Mouse (Mus musculus): ENCODE data around the gene Ino80d.

Ino80d gene

DNA sequence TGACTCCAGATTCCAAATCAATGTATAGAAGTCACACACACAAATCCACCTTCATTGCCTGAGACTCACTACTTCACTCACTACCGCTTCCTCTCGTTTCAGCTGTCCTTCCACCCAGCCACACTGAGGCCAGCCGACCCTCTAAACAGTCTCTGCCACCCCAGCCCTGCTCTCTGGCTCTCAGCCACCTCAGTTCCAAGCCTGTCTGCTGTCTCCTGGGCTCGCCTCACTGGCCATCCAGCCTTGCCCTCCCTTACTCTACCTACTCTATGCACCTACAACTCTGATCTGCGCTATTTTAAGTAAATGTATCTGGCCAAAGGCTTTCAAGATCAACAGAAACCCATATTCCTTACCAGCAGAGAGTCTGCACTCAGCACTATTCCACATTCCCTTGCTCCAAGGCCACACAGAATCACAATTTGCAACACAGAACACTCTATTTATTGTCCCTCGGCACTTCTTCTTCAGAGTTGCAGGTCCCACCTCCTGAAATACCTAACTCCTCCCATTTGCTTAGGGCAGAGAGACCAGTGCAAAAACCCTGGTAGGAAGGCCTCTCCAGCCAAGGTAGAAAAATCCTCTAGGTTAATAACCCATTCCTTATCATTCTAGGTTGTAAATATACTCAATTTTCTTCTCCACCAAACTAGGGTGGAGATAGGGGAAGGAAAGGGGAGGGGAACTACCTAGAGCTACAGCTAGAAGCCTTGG, 6.7 kb downstream of the Ino80d start:
- DNase-seq (ENCODE audit: low read depth, low spot score), result no peak

GRCm38 (mm10) chr1:63102758-63103451, 11.6 kb downstream of the Ino80d start:
- no peak for DNase-seq (ENCODE audit: low read depth, low spot score)

DNA sequence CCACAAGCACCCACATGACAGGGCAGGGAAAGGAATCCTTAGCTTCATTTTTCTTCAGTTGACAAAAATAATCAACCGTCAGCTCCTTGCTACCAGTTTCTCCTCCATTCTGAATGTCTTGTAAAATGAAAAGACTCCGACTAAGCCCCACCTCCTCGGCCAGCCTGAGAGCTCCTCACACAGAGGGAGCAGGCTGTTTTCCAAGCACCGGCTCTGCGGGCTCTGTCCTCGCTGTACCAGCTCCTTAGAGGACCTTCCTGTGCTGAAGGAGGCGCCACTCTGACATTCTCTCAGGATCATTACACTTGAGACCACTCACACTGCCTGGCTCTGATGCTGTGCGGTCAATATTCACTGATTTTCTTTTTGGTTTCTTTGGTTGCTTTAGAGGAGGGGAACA, 14.3 kb downstream of the Ino80d start:
- no peak for DNase-seq (ENCODE audit: low read depth, low spot score)

DNA sequence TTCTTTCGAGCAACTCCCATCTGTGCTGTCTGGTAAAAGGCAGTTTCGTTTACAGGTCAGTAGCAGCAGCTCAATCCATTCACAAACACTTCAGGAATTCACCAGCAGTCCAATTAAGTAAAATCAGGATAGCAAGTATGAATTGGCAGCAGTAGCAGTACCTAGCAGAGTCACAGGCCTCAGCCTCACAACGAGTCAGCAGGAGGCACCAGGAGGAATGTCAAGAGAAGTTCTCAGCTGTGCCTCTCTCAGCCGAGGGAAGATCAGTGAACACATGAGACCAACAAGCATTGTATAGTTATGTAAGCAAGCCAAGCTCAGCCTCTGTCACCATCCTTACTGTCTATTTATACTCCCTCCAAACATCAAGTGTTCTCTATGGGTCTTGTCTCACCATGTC, 15.6 kb downstream of the Ino80d start:
- no peak for DNase-seq (ENCODE audit: low read depth, low spot score)

DNA sequence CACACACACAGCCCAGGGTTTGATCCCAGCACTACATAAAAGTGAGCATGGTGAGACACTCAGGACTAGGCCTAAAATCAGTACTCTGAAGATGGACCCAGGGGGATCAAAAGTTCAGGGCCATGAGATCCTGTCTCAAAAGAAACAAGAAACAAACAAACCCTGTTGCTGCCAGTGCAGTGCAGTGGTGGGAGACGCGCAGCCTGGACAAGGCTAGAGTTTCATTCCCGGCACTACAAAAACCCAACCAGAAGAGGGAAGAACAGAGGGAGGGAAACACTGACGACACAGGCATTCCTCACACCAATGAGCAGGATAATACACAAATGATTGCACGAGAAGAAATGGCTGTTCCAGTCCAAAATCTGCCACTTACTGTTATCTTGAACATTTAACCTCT, 18.4 kb downstream of the Ino80d start:
- no peak for DNase-seq (ENCODE audit: low read depth, low spot score)

DNA sequence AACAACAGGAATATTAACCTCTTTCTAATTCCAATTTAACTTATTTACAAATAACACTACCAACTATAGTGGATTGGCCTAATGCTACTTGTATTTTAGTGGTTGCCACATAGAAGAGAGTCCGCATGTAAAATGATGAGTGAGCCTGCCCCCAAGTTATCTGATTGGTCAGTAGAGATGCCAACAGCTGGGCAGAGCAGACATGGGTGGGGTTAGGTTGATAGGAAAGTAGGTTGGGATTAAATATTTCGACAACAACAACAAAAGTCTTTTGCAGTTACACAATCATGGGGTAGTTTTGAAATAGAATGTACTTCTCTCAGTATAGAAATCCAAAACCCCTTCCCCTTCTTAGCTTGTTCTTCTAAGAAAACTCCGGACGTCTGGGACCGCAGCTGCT, 24.7 kb downstream of the Ino80d start:
- DNase-seq (ENCODE audit: low read depth, low spot score), result no peak

- no peak for DNase-seq (ENCODE audit: low read depth, low spot score)
These were observed 25.9 kb downstream of the Ino80d start for GRCm38 (mm10) chr1:63088614-63089013.

- DNase-seq (ENCODE audit: low read depth, low spot score), result no peak
These were observed 34.2 kb downstream of the Ino80d start for GRCm38 (mm10) chr1:63080277-63080676.

GRCm38 (mm10) chr1:63076383-63076782, 38.1 kb downstream of the Ino80d start:
- DNase-seq (ENCODE audit: low read depth, low spot score), result no peak

- no peak for DNase-seq (ENCODE audit: low read depth, low spot score)
These were observed 43.1 kb downstream of the Ino80d start for GRCm38 (mm10) chr1:63071379-63071778.

GRCm38 (mm10) chr1:63058361-63058760, 56.1 kb downstream of the Ino80d start:
- DNase-seq (ENCODE audit: low read depth, low spot score), result no peak

DNA sequence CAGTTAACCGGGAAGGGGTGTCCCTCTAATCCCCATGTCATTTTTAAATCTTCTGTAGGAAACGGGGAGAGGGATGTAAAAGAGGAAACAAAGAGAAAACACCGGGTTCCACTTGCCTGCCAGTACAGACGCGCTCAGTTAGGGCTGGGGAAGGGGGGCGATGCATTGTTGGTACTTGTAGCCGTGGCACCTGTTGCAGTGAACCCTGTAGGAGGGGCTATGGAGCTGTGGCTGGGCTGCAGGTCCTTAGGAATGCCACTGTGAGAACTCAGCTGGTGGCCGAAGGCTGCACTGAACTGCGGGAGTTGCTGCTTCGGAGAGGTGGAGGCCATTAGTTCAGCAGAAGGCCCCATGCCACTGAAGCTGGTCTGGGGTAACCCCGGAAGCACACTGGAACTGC, 56.6 kb downstream of the Ino80d start:
- no peak for DNase-seq (ENCODE audit: low read depth, low spot score)

DNA sequence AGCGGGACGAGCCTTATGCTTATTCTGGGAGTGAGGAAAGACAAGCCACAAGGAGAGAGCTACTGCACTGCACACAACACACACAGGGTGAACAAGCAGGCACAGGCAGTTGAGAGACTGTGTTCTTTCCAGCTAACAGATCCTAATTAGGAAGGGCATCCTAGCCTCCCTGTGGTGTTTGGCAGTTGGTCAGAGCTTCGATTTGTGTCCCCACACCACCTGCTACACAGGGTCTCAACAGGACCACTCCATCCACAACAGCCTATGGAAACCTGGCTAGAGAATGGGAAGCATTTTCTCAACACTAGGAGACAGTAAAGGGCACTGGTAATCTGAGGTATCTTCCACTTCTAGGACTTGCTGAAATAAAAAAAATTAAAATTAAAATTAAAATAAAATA, 57.1 kb downstream of the Ino80d start:
- DNase-seq (ENCODE audit: low read depth, low spot score), result no peak

GRCm38 (mm10) chr1:63055386-63055785, 59.1 kb downstream of the Ino80d start:
- no peak for DNase-seq (ENCODE audit: low read depth, low spot score)

GRCm38 (mm10) chr1:63050866-63051265, 63.6 kb downstream of the Ino80d start:
- no peak for DNase-seq (ENCODE audit: low read depth, low spot score)

- DNase-seq (ENCODE audit: low read depth, low spot score), result no peak
These were observed 64.5 kb downstream of the Ino80d start for GRCm38 (mm10) chr1:63049977-63050376.

GRCm38 (mm10) chr1:63047983-63048382, 66.5 kb downstream of the Ino80d start:
- DNase-seq (ENCODE audit: low read depth, low spot score), result no peak

GRCm38 (mm10) chr1:63032929-63033328, 81.5 kb downstream of the Ino80d start:
- DNase-seq (ENCODE audit: low read depth, low spot score), result no peak

GRCm38 (mm10) chr1:63019916-63020315, 94.6 kb downstream of the Ino80d start:
- DNase-seq (ENCODE audit: low read depth, low spot score), result no peak

DNA sequence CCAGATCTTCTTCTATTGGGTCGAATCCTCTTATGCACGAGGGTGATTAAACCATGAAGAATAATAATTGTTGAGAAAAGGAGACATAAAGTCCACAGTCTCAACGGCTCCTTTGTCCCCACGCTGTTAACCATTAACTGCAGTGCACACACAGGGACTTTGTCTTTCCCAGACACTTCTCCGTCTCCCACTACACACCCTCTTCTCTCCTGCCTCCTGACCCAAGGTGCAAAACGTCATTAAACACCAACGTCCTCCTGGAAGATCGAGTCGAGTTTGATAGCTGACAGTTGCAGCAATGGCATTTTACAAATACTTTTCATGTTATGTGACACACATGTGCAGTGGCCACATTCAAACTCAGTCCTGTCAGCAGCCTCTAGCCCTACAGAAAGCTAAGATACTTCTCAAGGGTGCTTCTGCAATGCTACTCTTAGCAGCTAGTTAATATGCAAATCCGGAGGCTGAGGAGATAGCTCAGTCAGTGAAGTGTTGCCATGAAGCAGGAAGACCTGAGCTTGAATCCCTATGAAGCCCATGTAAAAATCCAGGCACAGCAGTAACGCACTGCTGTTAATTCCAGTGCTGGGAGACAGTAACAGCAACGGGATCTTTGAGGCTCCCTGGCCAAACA, 109.3 kb downstream of the Ino80d start:
- DNase-seq (ENCODE audit: low read depth, low spot score), result no peak

GRCm38 (mm10) chr1:63001874-63002273, 112.6 kb downstream of the Ino80d start:
- no peak for DNase-seq (ENCODE audit: low read depth, low spot score)

GRCm38 (mm10) chr1:62993348-62993747, 121.1 kb downstream of the Ino80d start:
- DNase-seq (ENCODE audit: low read depth, low spot score), result no peak

DNA sequence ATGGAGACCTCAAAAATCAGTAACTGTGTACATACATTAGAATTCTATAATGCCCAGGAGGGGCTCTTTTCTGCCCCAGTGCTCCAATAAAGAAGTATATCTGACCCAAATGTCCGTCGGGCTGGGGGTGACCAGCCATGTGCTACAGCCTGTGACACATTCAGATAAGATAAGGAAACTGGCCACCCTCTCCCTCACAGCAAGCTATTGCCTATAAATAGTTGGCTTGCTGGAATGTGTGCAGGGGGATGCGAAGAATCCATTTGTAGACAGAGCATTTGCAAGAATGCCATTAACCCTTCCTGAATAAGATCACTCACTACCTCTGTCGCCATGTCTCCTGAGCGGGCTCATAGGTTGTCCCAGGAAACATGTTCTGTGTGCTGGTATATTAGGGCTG, 121.8 kb downstream of the Ino80d start:
- no peak for DNase-seq (ENCODE audit: low read depth, low spot score)

Measured in c-Kit-negative CD71-positive TER-119-positive erythroid progenitor cells, embryonic 14.5 days (primary cell).